Mouse (Mus musculus) gastrocnemius, adult 18-20 months (tissue): ENCODE measurements around the gene Arhgap20. TPM values are rescaled to one million over a fixed set of nuclear protein-coding genes. Genes with fewer than 3 reads are reported as not detected.

Experiments
- DNase-seq: peaks from one replicate; pipeline ENCODE4 v3.0.0; 2021; ENCODE audit warnings: low spot score
- total RNA-seq, 2 experiments: library from RNA; stranded (reverse); gene quantifications; 2 replicates each; pipeline ENCODE4 v1.2.3; 2021

The Arhgap20 gene
- total RNA-seq, 2 experiments from 2014 or later = 27.6 to 38.4 TPM

GRCm38 (mm10) chr9:51795206-51795605 lies 30.1 kb downstream of the Arhgap20 start:
- DNase-seq = peak; percentile 59

DNA sequence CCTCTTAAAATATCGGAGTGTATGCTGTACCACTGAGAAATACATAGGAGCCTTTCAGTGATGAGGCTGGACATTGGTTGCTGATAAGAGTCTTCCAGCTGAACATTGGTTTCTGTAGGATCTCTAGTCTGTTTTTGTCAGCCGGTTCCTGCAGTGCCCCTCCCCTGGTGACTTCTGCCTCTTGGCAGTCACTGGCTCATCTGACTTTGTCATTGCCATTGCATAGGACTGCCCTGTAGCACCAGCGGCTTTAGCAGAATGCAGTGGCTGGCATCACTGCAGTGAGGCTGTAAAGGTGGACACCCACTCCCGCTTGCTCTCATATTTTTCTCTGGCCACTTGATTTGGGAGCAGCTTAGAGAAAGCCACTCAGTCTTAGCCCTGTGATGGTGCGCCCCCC lies 33.1 kb downstream of the Arhgap20 start:
- no peak for DNase-seq

DNA sequence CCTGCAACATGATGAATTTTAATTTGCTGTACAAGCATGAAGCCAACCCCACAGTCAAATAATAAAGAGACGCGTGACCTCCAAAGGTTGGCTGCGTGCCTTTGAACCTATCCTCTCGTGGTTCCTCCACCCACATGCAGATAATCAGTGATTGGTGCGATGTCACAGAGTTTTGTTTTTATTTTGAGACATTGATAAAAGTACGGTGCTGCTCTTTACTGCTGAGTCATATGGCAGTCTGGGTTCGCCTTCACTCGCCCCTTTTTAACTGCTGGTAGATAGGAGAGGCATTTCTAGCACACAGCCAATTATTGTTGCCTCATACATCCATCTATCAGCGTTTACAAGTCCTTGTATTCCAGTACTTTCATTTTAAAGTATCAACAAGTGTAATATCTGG lies 34.0 kb downstream of the Arhgap20 start:
- no peak for DNase-seq

GRCm38 (mm10) chr9:51807272-51807671 lies 42.1 kb downstream of the Arhgap20 start:
- DNase-seq = no peak

DNA sequence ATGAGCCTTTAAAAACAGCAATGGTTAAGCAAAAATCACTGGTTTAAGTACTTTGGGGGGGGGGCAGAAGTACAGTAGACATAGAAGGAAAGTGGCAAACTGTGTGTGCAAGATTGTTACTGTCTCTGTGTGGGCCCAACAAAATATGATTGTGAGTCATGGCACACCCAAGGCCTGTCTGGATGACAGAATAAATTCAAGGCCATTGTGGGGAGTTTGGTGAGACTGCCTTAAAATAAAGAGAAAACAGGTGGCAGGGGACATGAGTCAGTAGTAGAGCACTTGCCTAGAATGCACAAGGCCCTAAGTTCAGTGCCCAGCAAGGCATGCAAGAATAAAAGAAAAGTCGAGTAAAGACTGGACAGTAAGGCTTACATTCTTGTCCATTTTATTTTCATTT lies 47.8 kb downstream of the Arhgap20 start:
- no peak for DNase-seq

DNA sequence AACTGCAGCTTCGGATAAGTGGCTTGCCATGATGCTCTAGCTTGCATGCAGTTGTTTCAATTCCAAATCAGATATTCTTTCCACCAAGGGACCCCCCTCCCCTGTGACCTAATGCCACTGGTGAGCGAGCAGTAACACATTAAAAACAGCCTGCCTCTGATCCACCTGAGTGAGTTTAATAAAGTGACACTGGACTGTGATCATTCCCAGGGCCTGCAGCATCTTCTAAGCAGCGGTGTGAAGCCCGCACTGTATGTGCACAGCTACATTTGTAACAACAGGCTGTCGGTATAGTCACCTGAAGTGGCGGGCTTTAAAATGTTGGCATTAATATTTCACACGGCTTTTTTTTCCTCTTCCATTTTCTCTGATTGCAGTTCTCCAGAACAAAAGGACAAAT lies 59.4 kb downstream of the Arhgap20 start:
- DNase-seq = no peak

- DNase-seq = no peak
Measured at GRCm38 (mm10) chr9:51831596-51831995, 66.5 kb downstream of the Arhgap20 start.

GRCm38 (mm10) chr9:51832368-51832767 lies 67.2 kb downstream of the Arhgap20 start:
- no peak for DNase-seq

DNA sequence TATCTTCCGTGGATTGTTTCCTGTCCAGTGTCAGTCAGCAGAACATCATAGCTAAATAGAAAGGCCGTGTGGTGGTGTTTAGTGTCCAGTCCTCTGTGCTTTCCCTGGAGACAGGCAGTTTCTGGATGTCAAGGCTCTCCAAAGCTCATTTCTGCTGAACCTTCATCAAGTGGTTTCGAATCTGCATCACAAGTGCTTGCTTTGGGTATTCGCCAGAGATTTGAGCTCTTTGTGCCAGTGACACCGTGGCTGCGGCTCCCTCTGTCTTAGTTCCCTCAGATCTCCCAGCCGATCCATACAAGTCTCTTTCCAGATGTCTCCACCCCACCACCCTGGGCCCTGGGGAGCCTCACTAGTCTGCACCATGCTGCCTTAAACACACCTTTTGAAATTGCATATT lies 72.6 kb downstream of the Arhgap20 start:
- peak; percentile 12 for DNase-seq

- no peak for DNase-seq
Measured at GRCm38 (mm10) chr9:51843216-51843615, 78.1 kb downstream of the Arhgap20 start.

GRCm38 (mm10) chr9:51845796-51846195 lies 80.7 kb downstream of the Arhgap20 start:
- no peak for DNase-seq

- no peak for DNase-seq
Measured at GRCm38 (mm10) chr9:51853772-51854171, 88.6 kb downstream of the Arhgap20 start.

DNA sequence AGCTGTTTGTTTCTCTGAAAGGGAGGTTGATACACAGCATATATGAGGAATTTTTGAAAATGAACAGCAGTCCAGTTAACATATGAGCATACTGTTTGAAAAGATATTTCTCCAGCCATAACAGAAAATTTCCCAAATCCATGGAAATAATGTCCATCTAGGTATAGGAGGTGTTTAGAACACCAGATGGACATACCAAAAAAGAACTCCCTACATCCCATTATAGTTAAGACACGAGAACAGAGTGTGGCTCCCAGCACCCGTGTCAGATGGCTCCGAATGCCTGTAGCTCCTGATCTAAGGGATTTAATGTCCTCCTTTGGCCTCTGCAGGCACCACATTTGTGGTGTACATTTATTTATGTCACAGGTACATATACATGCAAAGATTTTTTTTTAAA lies 99.1 kb downstream of the Arhgap20 start:
- DNase-seq = no peak

GRCm38 (mm10) chr9:51866634-51867033 lies 101.5 kb downstream of the Arhgap20 start:
- DNase-seq = no peak

DNA sequence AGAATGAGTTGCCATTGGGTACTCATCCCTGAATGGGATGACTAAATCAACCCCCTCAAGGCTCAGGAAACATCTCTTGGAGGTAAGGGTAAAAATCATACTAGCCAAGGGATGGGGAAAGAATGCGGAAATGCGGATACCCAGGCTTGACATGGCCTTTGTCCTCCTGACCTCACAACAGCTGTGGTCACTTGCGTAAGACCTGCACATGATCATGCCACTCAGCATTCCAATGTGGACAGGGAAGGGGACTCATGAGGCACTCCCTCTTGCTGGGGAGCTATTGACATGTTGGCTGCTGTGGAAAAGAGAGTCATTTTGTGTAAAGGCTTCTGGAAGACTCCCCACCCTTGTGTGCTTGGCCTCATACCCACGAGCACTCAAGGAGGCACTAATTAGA lies 103.9 kb downstream of the Arhgap20 start:
- DNase-seq = peak; percentile 29

- peak; percentile 33 for DNase-seq
Measured at GRCm38 (mm10) chr9:51874348-51874747, 109.2 kb downstream of the Arhgap20 start.

DNA sequence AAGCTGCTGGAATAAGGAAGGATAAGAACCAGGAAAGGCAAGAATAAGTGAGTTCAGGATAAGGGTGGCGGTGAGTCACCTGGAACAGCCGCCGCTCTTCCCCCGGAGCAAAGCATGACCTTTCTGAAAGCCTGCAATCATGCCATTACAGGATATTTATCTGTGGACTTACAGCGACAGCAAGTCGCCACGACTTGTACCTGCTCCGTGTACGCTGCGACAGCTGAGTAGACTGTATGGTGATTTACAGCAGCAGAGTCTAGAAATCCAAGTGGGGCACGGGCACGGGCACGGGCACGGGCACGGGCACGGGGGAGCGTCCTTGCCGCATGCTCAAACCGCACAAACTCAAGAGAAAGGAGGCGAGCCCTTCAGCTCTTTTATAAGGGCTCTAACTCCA lies 110.4 kb downstream of the Arhgap20 start:
- DNase-seq = no peak

- peak; percentile 67 for DNase-seq
Measured at GRCm38 (mm10) chr9:51881386-51881785, 116.2 kb downstream of the Arhgap20 start.

- DNase-seq = no peak
Measured at GRCm38 (mm10) chr9:51881881-51882280, 116.7 kb downstream of the Arhgap20 start.

DNA sequence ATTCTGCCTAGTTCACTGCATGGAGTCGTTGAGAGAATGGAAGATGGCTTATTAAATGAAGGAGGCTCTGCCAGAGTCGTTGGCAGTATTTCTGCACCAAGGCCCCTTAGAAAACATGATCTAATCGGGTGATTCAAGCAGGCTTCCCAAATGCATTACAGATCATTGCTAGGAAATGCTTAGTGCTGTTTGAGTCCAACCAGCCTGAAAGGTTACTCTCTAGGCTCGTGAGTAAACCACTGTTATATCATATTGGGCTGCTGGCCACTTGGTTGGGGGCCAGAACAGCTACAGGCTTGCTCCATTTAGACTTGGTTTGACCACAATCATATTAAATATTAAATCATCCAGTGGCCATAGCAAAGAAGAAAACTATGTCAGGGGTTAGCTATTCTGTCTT lies 118.2 kb downstream of the Arhgap20 start:
- DNase-seq = peak; percentile 78

GRCm38 (mm10) chr9:51892921-51893320 lies 127.8 kb downstream of the Arhgap20 start:
- DNase-seq = no peak
